Comparison of ENCODE assay signal across 8 mouse cellular contexts in genomic region chr3:41082520-41082884, GRCm38 (mm10). TPM values are rescaled to one million over a fixed set of nuclear protein-coding genes. Genes with fewer than 3 reads are reported as not detected.
DNase-seq lines count a peak whose midpoint lies in the region; ATAC-seq and TF ChIP-seq lines count a peak whose summit lies in the region.

No protein-coding gene starts in this region.

- no peaks in the 10 kb centered on the region for H3K9me3 ChIP-seq in erythroblast, embryonic 14.5 days (ENCODE audit: control insufficient read depth, low read length)
- no peaks in the 10 kb centered on the region for H3K9me3 ChIP-seq in embryonic facial prominence, embryonic 15.5 days (replicated peaks)
- no peaks in the 10 kb centered on the region for H3K9me3 ChIP-seq in limb, embryonic 13.5 days

- peak; percentile 40 for DNase-seq in 3T3-L1 (ENCODE audit: low read depth, low spot score)
- DNase-seq in spleen, adult 12 weeks (ENCODE audit: low spot score) = no peak
- no peak for DNase-seq in c-Kit-positive CD71-positive TER-119-positive erythroid progenitor cells, embryonic 14.5 days (ENCODE audit: low spot score)

- peaks cover 44% of the 10 kb centered on the region for H3K4me1 ChIP-seq in erythroblast, embryonic 14.5 days (ENCODE audit: control insufficient read depth)
- peaks cover 13% of the 10 kb centered on the region for H3K4me1 ChIP-seq in embryonic facial prominence, embryonic 15.5 days
- H3K4me1 ChIP-seq in limb, embryonic 13.5 days = peaks cover 18% of the 10 kb centered on the region
- peaks cover 4% of the 10 kb centered on the region; the same call in 1 of the 2 replicates for H3K4me1 ChIP-seq in small intestine, adult 2 months (ENCODE audit: control insufficient read depth, insufficient read depth, insufficient read length, low read length)

- peak overlapping the region; percentile 77 for H3K4me2 ChIP-seq in embryonic facial prominence, embryonic 15.5 days (replicated peaks)
- H3K4me2 ChIP-seq in limb, embryonic 13.5 days (replicated peaks) = peak overlapping the region; percentile 86

- peak overlapping the region; percentile 91 for H3K27ac ChIP-seq in embryonic facial prominence, embryonic 15.5 days (replicated peaks)
- H3K27ac ChIP-seq in limb, embryonic 13.5 days = peak overlapping the region; percentile 77
- H3K27ac ChIP-seq in small intestine, adult 2 months (ENCODE audit: insufficient read depth, low read depth, low read length) = peak overlapping the region; percentile 66

- 0 out of 2 replicates have a peak, but pooled peaks cover 3% of the 10 kb centered on the region for H3K27me3 ChIP-seq in erythroblast, embryonic 14.5 days (ENCODE audit: control insufficient read depth)
- no peaks in the 10 kb centered on the region for H3K27me3 ChIP-seq in embryonic facial prominence, embryonic 15.5 days
- no peaks in the 10 kb centered on the region for H3K27me3 ChIP-seq in limb, embryonic 13.5 days
- no peaks in the 10 kb centered on the region for H3K27me3 ChIP-seq in small intestine, adult 2 months (ENCODE audit: control insufficient read depth, insufficient read depth, low read length)

- H3K9ac ChIP-seq in embryonic facial prominence, embryonic 15.5 days = peak overlapping the region; percentile 81
- H3K9ac ChIP-seq in limb, embryonic 13.5 days = peak overlapping the region; percentile 91

- H3K36me3 ChIP-seq in erythroblast, embryonic 14.5 days (ENCODE audit: control insufficient read depth) = peaks cover 16% of the 10 kb centered on the region
- H3K36me3 ChIP-seq in embryonic facial prominence, embryonic 15.5 days = no peaks in the 10 kb centered on the region
- no peaks in the 10 kb centered on the region for H3K36me3 ChIP-seq in limb, embryonic 13.5 days
- no peaks in the 10 kb centered on the region for H3K36me3 ChIP-seq in small intestine, adult 2 months (ENCODE audit: control insufficient read depth, insufficient read depth, low read length)

- no peak for TF ChIP-seq CTCF in small intestine, adult 2 months (IDR thresholded peaks at IDR 0.05; ENCODE audit: extremely low read depth, insufficient read length, insufficient replicate concordance, low read depth, low read length)

- peak overlapping the region; percentile 79 for H3K4me3 ChIP-seq in erythroblast, embryonic 14.5 days (replicated peaks)
- peak overlapping the region; percentile 92 for H3K4me3 ChIP-seq in embryonic facial prominence, embryonic 15.5 days (replicated peaks)
- H3K4me3 ChIP-seq in limb, embryonic 13.5 days = peak overlapping the region; percentile 72
- H3K4me3 ChIP-seq in small intestine, adult 2 months (ENCODE audit: low read depth, low read length) = peak overlapping the region; percentile 78

- no peak for TF ChIP-seq POLR2A in small intestine, adult 2 months (IDR thresholded peaks at IDR 0.05; ENCODE audit: low read depth, low read length)

- no peak for ATAC-seq in erythroblast, adult 5-6 weeks (replicated peaks; ENCODE audit: low FRiP score, poor library complexity, severe bottlenecking)
- ATAC-seq in embryonic facial prominence, embryonic 15.5 days (ENCODE audit: insufficient number of reproducible peaks, low FRiP score, low TSS enrichment, low read depth) = peak; percentile 43
- ATAC-seq in limb, embryonic 13.5 days (ENCODE audit: low FRiP score, low read depth) = peak; percentile 53

- under 1% methylated on average over 34 of the region's 43 CpGs for WGBS in embryonic facial prominence, embryonic 15.5 days
- WGBS in limb, embryonic 13.5 days = 1% methylated on average over 36 of the region's 43 CpGs
- WGBS in small intestine, adult 2 months = under 1% methylated on average over 42 of the region's 43 CpGs

RNA-seq across cellular contexts. Expression of gene Pgrmc2, which starts 0.3 kb away (rescaled TPM):
- 1.9 and 2.0 TPM in 2 replicates for polyA plus RNA-seq in erythroblast, embryonic 14.5 days (2012)
- 14.0 and 15.0 TPM in 2 replicates for total RNA-seq in erythroblast, adult 5-6 weeks (2015; ENCODE audit: low replicate concordance)
- 13.2 and 22.7 TPM in 2 replicates for total RNA-seq in erythroblast, adult 5-6 weeks (2017; ENCODE audit: low replicate concordance)
- polyA plus RNA-seq in embryonic facial prominence, embryonic 15.5 days (2015; fragmentation: Nextera tagmentation; extraction: Ambion mirVana) = 46.1 and 47.6 TPM in 2 replicates
- polyA plus RNA-seq in limb, embryonic 13.5 days (2015; fragmentation: Nextera tagmentation; extraction: Ambion mirVana) = 39.1 and 40.1 TPM in 2 replicates
- polyA plus RNA-seq in small intestine, adult 2 months (2012; rRNA removed) = 11.3 and 16.7 TPM in 2 replicates
